Mouse (Mus musculus) thymus, postnatal 10 days (tissue): ENCODE measurements around the gene Tubb3.
"Not testable (repeated sequence)": the region's sequence is repeated elsewhere in the genome, so short reads cannot be mapped to it uniquely, and the experiment has no call there.

Experiments used
- DNase-seq, 2 experiments: peaks; one replicate each; pipeline ENCODE4 v3.0.0; 2021; ENCODE audit warnings: low spot score in 2 of 2

Tubb3 gene

GRCm38 (mm10) chr8:123431616-123432365 lies 20.6 kb downstream of the Tubb3 start:
- DNase-seq, result no peak

- no peak for DNase-seq
These were observed 21.2 kb downstream of the Tubb3 start for GRCm38 (mm10) chr8:123432381-123432780.

GRCm38 (mm10) chr8:123433241-123433974 lies 22.2 kb downstream of the Tubb3 start:
- DNase-seq, result not testable (repeated sequence)

- no peak for DNase-seq
These were observed 30.6 kb downstream of the Tubb3 start for GRCm38 (mm10) chr8:123441788-123442187.

- DNase-seq, result no peak
These were observed 31.1 kb downstream of the Tubb3 start for GRCm38 (mm10) chr8:123442351-123442750.

DNA sequence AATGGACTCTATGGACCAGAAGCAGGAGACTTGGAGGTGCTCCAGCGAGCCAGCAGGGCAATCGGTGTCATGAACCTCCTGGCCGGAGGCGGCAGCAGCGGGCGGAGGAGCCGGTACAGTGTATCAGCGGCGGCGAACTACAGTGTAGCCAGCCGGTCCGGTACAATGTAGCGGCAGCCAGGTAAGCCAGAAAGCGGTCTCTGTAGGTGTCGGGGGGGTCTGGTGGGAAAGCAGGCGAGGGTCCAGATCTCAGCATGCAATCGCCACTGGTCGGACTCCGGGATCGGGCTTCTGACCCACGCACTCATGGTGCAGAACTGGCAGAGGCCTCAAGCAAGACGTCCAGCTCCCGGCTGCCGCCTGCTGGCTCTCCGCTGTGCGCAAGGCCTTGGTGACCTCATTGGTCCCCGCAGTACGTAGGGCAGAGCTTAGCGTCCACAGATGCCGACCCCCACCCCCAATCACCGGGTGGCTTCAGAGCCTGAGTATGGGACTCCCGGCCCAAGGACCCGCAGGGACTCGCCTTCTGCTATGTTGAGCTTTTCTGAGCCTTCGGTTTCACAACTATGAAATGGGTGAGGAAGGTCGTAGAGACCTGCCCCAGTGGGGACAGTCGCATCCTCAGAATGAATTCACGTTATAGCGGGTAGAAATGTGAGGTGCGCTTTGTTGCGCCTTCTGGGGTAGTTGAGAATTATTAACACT lies 31.8 kb downstream of the Tubb3 start:
- DNase-seq, result peak; percentile 76 to 89

GRCm38 (mm10) chr8:123443576-123443921 lies 32.3 kb downstream of the Tubb3 start:
- no peak for DNase-seq

- no peak for DNase-seq
These were observed 32.9 kb downstream of the Tubb3 start for GRCm38 (mm10) chr8:123444131-123444530.

DNA sequence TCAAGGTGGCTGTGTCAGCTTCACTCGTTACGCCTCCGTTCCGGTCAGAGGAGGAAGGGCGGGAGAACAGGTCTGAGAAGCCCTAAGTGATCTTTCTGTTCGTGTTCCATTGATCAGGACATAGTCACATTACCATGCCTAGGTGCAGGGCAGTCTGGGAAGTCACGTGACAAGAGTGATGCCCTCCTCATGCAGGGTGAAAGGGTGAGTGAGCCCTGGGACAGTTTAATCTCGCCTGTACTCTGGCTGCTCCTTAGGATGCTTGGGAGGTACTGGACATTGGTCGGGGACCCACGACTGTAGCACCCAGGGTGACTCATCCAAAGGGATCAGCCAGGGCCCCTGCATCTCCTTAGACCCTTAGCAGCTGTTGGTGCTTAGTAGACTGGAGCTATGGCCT lies 34.8 kb downstream of the Tubb3 start:
- DNase-seq, result no peak

GRCm38 (mm10) chr8:123446799-123447198 lies 35.6 kb downstream of the Tubb3 start:
- no peak for DNase-seq

- DNase-seq, result no peak
These were observed 39.6 kb downstream of the Tubb3 start for GRCm38 (mm10) chr8:123450783-123451182.

DNA sequence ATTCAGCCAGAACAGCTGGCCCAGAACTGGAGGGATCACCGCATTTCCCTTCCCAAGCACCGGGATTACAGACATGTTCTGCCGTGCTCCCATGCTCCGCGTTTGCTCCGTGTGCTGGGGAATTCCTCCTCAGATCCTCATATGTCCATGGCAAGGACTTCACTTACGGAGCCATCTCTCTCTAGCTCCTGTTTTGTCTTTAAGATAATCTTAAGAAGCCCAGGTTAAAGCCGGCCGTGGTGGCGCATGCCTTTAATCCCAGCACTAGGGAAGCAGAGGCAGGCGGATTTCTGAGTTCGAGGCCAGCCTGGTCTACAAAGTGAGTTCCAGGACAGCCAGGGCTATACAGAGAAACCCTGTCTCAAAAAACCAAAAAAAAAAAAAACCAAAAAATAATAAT lies 40.5 kb downstream of the Tubb3 start:
- DNase-seq, result not testable (repeated sequence)

DNA sequence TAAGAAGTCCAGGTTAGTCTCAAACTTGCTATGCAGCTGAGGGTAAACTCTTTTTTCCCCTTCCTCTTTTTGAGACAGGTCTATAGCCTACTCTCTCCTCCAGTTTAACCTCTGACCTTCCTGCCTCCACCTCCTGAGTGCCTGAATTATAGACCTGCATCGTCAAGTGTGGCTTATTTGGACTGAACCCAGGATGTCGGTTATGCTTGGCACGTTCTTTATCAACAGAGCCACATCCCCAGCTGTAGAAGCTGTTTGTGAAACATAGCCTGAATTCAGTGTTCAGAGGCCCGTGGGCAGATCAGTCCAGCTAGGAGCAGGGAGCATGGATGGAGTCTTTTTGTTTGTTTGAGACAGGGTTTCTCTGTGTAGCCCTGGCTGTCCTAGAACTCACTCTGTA lies 40.9 kb downstream of the Tubb3 start:
- DNase-seq, result no peak

GRCm38 (mm10) chr8:123453291-123453690 lies 42.1 kb downstream of the Tubb3 start:
- no peak for DNase-seq

GRCm38 (mm10) chr8:123453951-123454350 lies 42.7 kb downstream of the Tubb3 start:
- no peak for DNase-seq

GRCm38 (mm10) chr8:123454559-123454958 lies 43.3 kb downstream of the Tubb3 start:
- DNase-seq, result no peak

DNA sequence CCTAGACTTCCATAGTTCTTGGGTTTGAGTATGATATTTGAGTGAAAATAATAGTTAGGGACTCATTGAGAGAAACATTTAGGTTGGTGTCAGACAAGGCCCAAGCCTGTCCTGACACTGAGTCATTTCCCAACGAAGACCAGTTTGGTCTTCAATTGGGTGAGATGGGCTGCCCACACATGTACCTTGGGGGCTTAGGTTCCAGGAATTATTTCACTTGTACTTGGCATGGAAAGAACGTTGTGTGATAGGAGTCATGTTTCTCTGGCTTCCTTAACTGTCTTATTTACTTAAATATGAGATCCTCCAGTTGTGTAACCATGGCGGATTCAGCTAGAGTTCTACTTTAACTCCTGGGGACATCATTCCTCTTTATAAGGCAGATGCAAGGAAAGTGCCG lies 52.4 kb downstream of the Tubb3 start:
- DNase-seq, result no peak

- DNase-seq, result no peak
These were observed 56.3 kb downstream of the Tubb3 start for GRCm38 (mm10) chr8:123467476-123467875.
